Mouse (Mus musculus): ENCODE measurements at regions not wholly inside any gene's neighbourhood (a gene's known extent, or its start where the extent isn't known, plus 50 kb on each side); places are given as distances from the start of the nearest gene placed in this dataset.

DNA sequence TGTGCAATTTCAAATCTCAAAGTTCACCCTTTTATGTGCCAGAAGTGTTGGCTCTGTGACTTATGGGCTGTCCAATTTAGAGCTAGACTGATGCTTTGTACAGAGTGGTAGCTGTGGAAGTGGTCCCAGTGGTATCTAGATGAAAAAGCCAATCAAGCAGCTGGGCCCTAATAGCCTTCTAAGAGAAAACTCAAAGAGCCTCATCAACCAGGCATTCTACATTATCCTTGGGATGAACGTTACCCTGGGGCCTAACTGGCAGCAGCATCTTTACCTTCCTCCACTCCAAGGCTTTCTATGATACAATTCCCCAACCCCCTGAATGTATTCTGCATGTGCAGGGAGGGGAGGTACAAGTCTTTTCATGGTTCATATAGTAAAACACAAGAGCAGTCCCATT lies 140.4 kb downstream of the Gm11146 start:
- in situ Hi-C loops (cut with MboI, MseI): no loop called here

DNA sequence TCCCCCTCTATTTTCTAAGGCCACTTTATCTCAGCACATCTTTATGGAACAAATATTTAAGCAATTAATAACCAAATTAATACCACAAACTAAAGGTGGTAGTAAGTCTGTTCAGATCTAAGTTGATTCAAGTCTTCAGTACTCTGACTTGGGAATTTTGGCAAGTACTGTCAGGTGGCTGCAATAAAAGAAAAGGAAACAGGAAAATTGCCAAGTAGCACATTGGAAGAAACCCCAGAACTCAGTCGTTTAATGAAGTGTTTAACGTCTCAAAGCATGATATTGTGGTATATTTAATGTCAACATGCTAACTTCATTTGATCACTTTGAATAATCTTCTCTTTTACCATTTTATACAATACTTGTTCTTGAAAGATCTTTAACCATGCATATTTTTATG lies 142.2 kb downstream of the Gm11146 start:
- in situ Hi-C loops (cut with MboI, MseI): no loop called here

DNA sequence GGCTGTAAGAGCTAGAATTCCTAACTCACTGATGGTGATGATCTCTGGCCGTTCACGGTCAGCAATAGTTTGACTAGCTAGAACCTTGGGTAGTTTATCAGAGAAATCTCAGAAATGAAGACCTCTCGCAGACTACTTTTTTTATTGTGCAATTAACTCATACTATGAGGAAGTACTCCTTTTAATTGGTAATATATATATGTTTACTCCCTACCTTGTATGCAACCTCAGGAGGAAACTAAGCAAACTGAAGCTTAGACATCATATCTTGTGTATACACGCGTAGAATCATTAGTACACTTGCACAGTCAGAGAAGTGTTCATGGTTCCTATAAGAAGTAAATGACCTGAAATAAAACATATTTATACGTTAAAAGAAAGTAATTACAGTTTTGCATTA lies 157.2 kb downstream of the Gm11146 start:
- in situ Hi-C loops (cut with MboI, MseI): loop anchor here (5.0 kb wide), 1 partner anchor 307 kb away; no protein-coding TSS in a partner anchor

DNA sequence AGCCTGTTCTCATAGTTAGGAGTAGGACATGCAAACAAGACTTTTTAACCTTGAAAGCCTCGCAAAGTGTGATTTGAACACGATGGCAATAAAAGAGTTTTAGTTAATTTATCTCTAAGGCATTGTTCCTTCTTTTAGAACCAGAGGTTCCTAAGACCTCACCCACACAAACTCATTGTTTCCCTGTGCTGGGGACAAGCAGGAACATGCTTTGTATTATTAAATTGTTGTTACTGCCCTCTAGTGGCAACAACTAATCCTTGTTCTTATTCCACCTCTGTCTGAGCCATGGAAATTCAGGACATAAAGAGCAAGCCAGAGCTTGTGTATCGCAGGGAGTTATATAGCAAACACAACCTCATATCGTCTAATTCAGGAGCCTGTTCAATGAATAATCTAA lies 157.9 kb downstream of the Gm11146 start:
- in situ Hi-C loops (cut with MboI, MseI): no loop called here

DNA sequence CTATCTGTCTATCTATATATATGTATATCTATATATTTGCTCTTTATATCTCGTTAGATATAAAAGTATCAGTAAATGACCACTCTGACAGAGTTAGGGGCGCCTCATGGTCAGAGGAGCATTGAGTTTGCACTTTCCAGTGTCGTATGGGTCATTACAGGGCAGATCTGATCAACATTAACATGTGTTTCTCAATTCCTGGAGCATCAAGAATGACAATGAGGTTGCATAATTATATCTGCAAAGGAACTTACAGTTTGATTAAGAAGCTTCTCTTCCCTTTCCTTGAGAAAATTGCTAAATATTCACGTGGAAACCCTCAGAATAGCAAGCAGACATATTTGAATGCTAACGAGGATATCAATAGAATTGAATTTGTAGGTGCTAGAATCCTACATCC lies 158.6 kb downstream of the Gm11146 start:
- in situ Hi-C loops (cut with MboI, MseI): no loop called here

DNA sequence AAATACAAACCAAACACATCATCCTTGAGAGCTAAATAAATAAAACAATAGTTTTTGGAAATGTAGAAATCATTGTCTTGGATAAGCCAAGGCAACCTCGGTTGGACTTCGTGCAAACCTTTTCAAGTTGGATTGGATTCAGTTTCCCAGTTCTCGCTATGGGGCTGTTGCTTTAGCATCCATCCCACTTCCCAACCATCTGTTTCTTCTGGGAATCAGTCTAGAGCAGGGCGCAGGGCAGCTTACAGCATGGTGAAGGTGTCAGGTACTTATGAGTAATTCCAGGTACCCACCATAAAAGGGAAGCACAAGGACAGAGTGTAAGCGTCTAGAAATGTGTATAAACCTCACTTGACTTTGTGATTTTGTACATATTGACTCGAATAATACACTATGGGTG lies 159.0 kb downstream of the Gm11146 start:
- in situ Hi-C loops (cut with MboI, MseI): no loop called here

DNA sequence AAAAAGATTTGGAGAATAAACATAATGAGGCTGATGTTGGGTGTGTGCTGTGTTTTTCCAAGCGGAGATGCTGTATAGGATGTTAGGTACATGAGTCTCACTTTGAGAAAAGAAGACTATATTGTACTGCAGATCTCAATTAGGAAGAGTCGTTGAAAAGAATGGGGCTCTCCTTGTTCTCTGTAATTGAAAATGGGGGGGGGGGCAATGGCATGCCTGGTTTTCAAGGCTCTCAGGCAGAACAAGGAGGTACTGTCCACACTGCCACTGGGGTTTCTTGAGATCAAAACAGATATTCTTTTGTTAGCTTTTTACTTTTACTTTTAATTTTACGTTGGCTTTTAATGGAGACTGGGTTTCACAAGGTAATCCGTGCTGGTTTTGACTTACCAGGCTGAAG lies 170.5 kb downstream of the Gm11146 start:
- in situ Hi-C loops (cut with MboI, MseI): loop anchor here (10.0 kb wide), 1 partner anchor 187 kb away; no protein-coding TSS in a partner anchor

DNA sequence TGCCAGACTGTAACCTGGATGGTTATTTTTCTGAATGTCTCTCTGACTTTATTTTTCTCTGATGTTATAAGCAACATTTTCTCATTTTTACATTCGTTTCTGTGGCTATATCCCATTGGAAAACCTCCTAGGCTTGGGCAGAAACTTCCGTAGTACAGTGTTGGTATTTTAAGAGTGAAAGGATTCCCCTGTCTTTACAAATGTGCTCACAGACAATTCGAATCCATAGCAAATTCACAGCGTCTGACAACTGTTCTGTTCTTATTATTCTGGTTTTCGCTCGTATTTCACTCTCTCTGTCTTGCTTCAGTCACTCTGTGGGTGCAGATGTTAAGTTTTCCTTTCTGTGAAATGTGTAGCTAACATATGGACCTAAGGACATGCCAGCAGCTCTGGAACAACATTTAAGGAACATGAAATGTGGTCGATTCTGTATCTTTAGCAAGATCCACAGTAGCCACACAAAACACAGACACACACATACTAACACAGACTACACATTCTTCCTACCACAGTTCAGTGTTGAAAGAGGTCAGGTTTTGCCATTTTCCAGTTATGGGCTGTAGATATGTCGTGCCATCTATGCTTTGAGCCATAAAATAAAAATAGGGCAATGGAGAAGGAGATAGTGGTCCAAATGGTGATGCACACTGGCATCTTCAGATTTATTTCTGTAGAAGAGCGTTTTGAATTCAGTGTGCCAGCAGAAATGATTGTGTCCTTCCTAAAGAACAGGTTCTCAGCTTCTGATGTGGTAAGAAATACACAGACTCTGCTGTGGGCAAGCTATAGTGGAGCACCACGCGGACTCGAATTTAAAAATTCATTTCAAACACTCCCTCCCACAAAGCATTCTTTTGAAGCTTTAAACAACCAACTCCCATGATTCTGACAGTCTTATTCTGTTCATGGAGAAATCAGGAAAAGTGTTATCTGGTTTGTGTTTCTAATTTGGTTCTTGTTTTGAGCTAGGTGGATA lies 179.2 kb downstream of the Gm11146 start:
- in situ Hi-C loops (cut with MboI, MseI): no loop called here

DNA sequence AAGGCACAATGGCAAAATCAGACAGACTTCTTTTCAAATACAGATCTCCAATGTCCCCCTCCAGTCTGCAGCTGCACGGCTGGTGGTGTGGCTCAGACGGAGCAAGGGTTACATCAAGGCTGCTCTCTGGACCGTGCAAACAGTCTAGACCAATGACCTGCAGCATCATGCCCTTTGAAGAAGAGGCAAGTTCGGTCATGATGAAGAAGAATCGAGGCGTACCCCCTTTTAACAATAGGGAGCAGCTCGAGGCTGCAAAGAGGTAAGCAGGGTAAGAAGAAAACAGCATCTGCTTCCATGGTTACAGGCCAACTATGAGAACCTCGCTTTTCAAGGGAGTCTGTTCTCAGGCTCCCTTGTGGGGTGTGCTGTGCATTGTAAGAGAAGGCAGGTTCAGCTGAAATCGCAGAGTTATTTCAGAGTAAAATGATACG lies 180.3 kb downstream of the Gm11146 start:
- in situ Hi-C loops (cut with MboI, MseI): no loop called here

DNA sequence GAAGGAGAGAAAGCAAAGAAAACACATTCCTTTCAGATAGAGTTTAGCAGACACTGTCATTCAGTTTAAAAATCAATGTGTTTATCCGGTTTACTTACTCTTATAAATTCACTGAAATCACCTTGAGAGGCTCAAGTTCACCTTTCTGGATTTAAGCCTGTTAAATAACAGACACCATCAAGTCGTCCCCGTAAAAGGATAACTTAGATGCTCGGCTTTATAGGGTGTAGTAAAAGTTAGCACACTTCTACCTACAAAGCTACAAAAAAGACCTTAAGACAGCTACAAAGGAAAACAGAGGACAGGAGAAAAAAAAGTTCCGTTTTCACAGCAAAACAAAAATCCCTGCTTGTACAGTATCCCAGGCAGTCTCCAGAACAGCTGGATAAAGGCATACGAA lies 180.9 kb downstream of the Gm11146 start:
- in situ Hi-C loops (cut with MboI, MseI): no loop called here

DNA sequence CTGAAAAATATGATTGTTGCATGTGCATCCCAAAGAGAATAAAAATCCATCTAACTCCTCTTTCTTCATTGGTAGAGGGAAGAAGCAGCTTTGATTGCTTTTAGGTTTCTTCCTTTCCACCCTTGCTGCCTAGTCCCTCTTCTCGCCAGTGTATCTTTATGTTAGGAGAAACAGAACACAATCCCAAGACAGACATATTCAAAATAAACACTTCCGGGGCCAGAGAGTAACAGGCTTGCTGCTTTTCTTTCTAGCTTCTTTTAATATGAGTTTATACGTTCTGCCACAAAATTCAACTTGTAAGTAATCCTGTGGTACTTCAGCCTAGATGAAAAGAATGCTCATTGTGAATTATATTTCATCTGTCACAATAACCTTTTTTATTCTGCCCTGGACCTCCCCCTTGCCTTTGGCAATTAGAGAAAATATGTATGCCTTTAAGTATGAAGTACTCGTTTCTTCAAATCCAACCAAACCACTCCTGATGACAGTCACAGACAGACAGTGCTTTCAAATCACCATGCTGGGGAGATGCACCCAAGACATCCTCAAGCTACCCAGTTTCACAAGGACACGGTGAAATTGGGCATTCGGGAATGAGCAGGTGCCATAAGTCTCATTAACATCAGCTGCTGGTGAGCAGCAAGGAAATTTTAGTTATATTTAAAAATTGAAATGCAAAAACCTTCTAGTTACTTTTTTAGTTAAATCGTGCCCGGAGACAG lies 181.6 kb downstream of the Gm11146 start:
- in situ Hi-C loops (cut with MboI, MseI): no loop called here

DNA sequence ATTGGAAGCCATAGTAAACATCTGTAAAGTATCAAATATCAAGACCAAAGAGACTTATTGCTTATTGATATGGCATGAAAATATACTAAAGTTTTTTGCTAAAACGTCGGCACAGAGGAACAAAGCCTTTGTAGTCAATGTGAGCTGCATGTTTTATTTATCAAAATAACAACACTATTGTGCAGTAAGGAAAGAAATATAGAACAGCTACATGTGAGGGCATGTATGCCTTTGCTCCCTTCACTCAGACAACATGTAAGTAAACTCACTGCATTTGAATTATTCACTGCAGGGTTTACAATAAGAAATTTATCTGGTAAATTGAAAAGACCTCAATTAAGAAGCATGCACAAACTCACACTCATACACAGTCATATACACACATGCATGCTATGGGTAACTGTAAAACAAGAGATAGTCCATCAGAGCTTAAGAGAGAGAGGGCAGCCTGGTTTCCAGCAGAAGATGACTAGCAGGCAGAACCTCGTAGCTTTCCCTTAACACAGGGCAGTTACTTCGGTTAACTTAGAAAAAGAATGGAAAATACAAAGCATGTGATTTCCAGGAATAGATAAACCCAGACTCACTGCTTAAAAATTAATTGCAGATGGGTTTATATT lies 182.7 kb downstream of the Gm11146 start:
- in situ Hi-C loops (cut with MboI, MseI): no loop called here

DNA sequence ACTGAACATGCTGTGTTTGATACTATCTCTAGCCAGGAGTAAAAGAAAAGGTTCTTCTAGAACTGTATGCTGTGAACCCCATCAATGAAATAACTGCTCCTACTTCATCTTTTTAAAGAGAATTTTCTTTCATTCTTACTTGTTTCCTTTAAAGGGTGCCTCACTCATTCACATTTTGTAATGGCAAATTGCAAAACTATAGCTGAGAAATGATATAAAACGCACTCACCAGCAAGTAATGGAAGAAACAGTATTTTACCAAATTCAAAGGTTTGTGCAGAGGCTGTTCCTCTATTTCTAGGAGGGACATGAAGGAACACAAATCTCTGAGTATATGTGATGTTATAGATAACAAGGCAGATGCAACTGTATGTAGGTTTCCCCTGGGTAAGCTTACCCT lies 183.4 kb downstream of the Gm11146 start:
- in situ Hi-C loops (cut with MboI, MseI): no loop called here

DNA sequence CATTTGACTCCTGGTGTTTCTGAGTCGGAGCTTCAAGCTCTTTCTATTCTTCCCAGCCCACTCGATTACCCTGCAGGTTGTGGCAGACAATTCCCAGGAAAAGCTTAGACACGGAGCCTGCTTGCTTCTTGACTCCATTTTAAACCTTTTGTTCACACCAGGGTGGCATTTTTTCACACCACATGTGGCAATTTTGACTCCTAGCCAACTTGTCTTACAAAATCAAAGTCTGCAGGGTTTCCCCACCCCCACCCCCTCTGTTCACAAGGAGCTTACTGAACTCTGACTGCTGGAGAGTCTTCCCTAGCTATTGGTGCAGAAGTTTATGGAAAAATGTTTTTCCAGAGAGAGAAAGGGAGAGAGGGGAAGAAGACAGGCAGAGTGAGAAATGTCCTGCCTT lies 184.1 kb downstream of the Gm11146 start:
- in situ Hi-C loops (cut with MboI, MseI): no loop called here

DNA sequence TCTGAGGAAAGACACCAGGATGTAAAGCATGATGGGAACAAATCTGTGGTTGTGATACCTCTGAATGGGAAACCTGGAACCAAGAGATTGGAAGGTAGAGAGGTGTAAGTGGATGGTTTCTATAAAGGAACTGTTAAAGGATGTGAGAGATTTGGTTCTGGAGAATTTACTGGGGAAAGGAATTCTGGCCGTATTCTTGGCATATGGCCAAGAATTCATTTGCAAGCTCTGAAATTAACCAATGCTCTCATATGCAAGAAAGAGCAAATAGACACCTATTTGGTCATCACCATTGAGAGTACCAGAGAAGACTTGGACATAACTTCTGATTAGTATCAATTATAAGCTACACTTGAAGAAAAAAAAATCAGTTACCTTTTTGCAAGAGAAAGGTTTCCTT lies 187.3 kb downstream of the Gm11146 start:
- in situ Hi-C loops (cut with MboI, MseI): no loop called here

DNA sequence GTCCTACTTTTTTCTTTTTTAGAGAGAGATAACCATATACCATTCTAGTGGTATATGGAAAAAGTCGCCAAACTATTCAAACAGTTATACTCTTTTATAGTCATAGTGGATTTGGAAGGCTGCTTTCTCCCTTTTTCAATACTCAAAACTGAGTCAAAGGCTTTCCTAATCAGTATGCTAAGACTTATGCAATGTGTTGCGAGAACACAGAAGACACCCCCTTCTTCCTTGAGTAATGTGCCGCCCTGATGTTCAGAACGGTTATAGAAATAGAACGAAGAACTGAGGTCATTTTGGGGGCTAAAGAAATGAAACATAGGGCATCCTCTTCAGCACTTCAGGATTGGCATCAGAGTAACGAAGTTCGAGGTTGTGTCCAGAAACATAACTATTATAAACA lies 192.7 kb downstream of the Gm11146 start:
- in situ Hi-C loops (cut with MboI, MseI): loop anchor here (5.0 to 10.0 kb wide), 2 partner anchors 42 to 1826 kb away; no protein-coding TSS in a partner anchor

DNA sequence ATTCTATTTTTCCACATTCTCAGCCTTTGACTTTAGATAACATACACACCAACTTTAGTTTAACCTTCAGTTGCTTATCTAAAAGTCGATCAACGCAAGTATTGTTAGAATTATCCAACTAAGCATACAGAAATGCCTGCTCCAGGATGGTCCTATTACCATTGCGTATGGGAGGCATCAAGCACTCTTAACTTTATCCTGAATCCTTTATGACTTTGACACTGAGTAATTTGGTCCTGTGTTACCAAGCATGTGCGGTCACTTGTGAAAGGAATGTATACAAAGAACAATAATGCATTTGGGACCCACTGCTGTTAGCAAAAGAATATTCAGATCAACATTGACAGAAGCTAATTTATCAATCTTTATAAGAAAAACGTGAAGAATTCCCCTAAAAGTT lies 194.9 kb downstream of the Gm11146 start:
- in situ Hi-C loops (cut with MboI, MseI): loop anchor here (5.0 to 10.0 kb wide), 2 partner anchors 40 to 1828 kb away; no protein-coding TSS in a partner anchor

DNA sequence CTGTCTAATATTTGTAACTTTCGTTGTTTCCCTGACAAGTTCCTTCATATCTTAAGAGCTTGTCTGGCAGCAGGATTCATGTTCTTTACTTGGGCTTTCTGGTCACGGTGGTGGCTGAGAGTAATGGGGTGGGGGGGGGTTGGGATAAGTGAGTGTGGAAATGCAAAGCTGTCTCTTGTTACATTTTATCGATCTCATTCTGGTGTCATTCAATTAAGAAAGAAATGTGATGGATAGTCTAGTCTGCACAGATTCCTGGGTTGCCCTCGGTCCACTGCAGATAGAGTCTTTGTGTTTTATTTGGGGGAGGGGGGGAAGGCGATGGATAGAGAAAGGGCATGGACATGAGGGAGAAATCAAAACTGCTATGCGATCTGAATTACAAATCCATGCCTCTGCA lies 196.0 kb downstream of the Gm11146 start:
- in situ Hi-C loops (cut with MboI, MseI): loop anchor here (5.0 to 10.0 kb wide), 2 partner anchors 39 to 1829 kb away; no protein-coding TSS in a partner anchor

DNA sequence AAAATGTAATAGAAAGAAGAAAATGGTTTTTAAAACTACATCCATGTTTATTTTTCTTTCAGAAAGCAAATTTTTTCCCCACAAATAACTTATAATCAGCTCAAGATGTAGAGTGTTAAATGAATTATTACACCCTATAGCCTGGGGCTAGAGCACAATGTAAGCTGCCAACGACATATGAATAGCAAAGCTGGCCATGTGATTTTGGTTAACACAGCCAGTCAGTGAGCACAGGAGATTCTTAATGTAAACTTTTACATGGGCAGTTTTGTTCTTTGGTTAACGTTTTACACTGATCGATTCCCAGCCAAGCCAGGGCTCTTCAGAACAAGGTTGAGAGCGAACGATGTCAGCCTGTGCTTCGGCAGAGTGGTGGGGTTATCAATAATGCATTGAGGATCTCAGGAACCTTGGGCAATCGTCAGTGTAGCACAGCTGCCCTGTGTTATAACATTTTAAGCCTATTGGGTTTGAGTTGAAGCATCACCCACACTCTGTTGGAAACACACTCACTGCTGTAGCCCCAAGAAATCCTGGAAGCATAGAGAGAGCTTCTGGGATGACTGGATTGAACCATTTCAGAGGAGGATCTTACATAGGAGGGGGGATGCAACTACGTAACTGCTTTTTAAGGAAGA lies 196.6 kb downstream of the Gm11146 start:
- in situ Hi-C loops (cut with MboI, MseI): loop anchor here (5.0 to 10.0 kb wide), 2 partner anchors 38 to 1830 kb away; no protein-coding TSS in a partner anchor

DNA sequence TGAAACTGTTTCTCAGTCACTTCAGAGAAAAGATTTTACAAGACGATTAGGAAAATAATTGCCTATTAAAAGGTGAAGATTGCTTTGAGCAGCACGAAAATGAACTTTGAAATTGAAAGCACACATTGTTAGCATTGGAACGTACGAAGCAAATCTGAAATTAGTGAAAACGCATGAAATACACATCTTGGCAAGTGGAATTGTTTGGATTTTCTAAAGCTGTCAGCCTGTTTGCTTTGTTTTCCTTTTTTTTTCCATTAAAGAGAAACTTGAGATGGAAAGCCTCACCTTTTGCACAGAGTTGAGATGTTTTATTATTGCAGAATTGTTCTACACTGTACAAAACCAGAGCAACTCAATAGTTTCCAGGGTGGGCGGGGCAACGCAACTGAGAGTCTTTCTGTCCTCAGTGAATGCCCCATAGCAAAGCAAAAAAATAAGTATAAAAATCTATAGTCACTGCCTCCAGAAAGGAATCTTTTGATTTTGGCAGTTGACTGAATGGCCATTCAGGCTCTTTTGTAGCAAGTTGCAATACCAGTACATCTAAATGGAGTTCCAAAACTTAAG lies 199.1 kb downstream of the Gm11146 start:
- in situ Hi-C loops (cut with MboI, MseI): loop anchor here (10.0 kb wide), 1 partner anchor 1832 kb away; no protein-coding TSS in a partner anchor

Measured in T-helper 1 cell (primary cell).